Mouse (Mus musculus): Measurements from ENCODE around the gene Foxc2. TPM values are rescaled to one million over a fixed set of nuclear protein-coding genes. Genes with fewer than 3 reads are reported as not detected.
A peak's percentile ranks its signal among the peaks of the same experiment; 100 is the strongest.

The Foxc2 gene
- total RNA-seq, 4 experiments from 2014 or later = 3.9 to 5.9 (median 5.1) TPM

GRCm38 (mm10) chr8:121086004-121086900 lies 29.7 kb upstream of the Foxc2 start:
- no peak for DNase-seq

GRCm38 (mm10) chr8:121088281-121088680 lies 27.7 kb upstream of the Foxc2 start:
- DNase-seq = no peak

- DNase-seq = no peak
Observed at GRCm38 (mm10) chr8:121088871-121089630, 26.9 kb upstream of the Foxc2 start.

GRCm38 (mm10) chr8:121089631-121090380 lies 26.2 kb upstream of the Foxc2 start:
- no peak for DNase-seq

GRCm38 (mm10) chr8:121090716-121091115 lies 25.3 kb upstream of the Foxc2 start:
- DNase-seq = no peak

- DNase-seq = no peak
Observed at GRCm38 (mm10) chr8:121092141-121092540, 23.8 kb upstream of the Foxc2 start.

- peak; percentile 58 for DNase-seq
Observed at GRCm38 (mm10) chr8:121092627-121093026, 23.3 kb upstream of the Foxc2 start.

GRCm38 (mm10) chr8:121093496-121093895 lies 22.5 kb upstream of the Foxc2 start:
- DNase-seq = no peak

GRCm38 (mm10) chr8:121104049-121104818 lies 11.7 kb upstream of the Foxc2 start:
- DNase-seq = peak; percentile 30

GRCm38 (mm10) chr8:121107668-121108656 lies 8.0 kb upstream of the Foxc2 start, which contains the start of gene Mthfsd:
Gene Mthfsd, minus strand, starts transcription at chr8:121108392.
- DNase-seq = peak; percentile 97

GRCm38 (mm10) chr8:121108657-121109056 lies 7.3 kb upstream of the Foxc2 start:
- no peak for DNase-seq

GRCm38 (mm10) chr8:121111145-121111907 lies 4.6 kb upstream of the Foxc2 start:
- no peak for DNase-seq

- peak; percentile 91 for DNase-seq
Observed at GRCm38 (mm10) chr8:121113261-121113660, 2.7 kb upstream of the Foxc2 start.

- DNase-seq = no peak
Observed at GRCm38 (mm10) chr8:121115136-121115535, 835 bp upstream of the Foxc2 start.

GRCm38 (mm10) chr8:121116591-121117185 lies 717 bp downstream of the Foxc2 start:
- DNase-seq = no peak

GRCm38 (mm10) chr8:121117186-121117651 lies 1.2 kb downstream of the Foxc2 start:
- DNase-seq = no peak

GRCm38 (mm10) chr8:121117906-121118305 lies 1.9 kb downstream of the Foxc2 start:
- no peak for DNase-seq

- DNase-seq = no peak
Observed at GRCm38 (mm10) chr8:121118634-121119420, 2.9 kb downstream of the Foxc2 start.

Measured in adrenal gland, adult 8-10 months (tissue).